Mouse (Mus musculus) midbrain, embryonic 16.5 days (tissue): ENCODE measurements around the gene Atxn7l1. TPM values are rescaled to one million over a fixed set of nuclear protein-coding genes. Genes with fewer than 3 reads are reported as not detected.
A peak's percentile ranks its signal among the peaks of the same experiment; 100 is the strongest.

ENCODE experiments used
- ATAC-seq: fragments of 200-750 bp; cut with Nextera tagmentation; 2 replicates; pipeline ENCODE4 v1.8.0; 2017; ENCODE audit warnings: moderate TSS enrichment
- H3K27ac ChIP-seq: fragments of 300-500 bp; sonication (generic); 2 replicates; pipeline ENCODE4 v1.5.1; 2014; ENCODE audit warnings: mild to moderate bottlenecking, low read length, mixed read lengths
- H3K27me3 ChIP-seq: fragments of 300-500 bp; sonication (generic); 2 replicates; pipeline ENCODE4 v1.6.1; 2014; ENCODE audit warnings: low read depth, low read length, mixed read lengths; ENCODE audit not compliant: control insufficient read depth, insufficient read depth
- H3K36me3 ChIP-seq: fragments of 300-500 bp; sonication (generic); 2 replicates; pipeline ENCODE4 v1.6.1; 2014; ENCODE audit warnings: mild to moderate bottlenecking, low read length, moderate library complexity, mixed read lengths; ENCODE audit not compliant: control insufficient read depth, insufficient read depth
- H3K4me1 ChIP-seq: fragments of 300-500 bp; sonication (generic); 2 replicates; pipeline ENCODE4 v1.6.1; 2014; ENCODE audit warnings: mild to moderate bottlenecking, low read length, mixed read lengths; ENCODE audit not compliant: control insufficient read depth, insufficient read depth
- H3K4me2 ChIP-seq: fragments of 300-500 bp; sonication (generic); 2 replicates; pipeline ENCODE4 v1.6.1; 2014; ENCODE audit warnings: mild to moderate bottlenecking, low read length, mixed read lengths
- H3K4me3 ChIP-seq: fragments of 300-500 bp; sonication (generic); 2 replicates; pipeline ENCODE4 v1.5.1; 2014; ENCODE audit warnings: low read depth, mild to moderate bottlenecking, low read length, moderate library complexity, mixed read lengths
- H3K9ac ChIP-seq: fragments of 300-500 bp; sonication (generic); 2 replicates; pipeline ENCODE4 v1.6.1; 2014; ENCODE audit warnings: low read depth, low read length, mixed read lengths
- H3K9me3 ChIP-seq: fragments of 300-500 bp; sonication (generic); replicated peaks from 2 replicates; pipeline ENCODE4 v1.6.1; 2014; ENCODE audit warnings: mild to moderate bottlenecking, low read length, mixed read lengths; ENCODE audit not compliant: control insufficient read depth, poor library complexity, severe bottlenecking
- WGBS: fragments of 180-500 bp; shearing (Covaris S2); extraction: QIAGEN DNeasy Blood & Tissue Kit; methylation state at CpG from one replicate; pipeline ENCODE4 v1.1.7; 2014; 5-methylcytosine and 5-hydroxymethylcytosine counted together
- polyA plus RNA-seq: library from polyadenylated mRNA; unstranded; fragments of >200 nt; fragmentation: Nextera tagmentation; extraction: Ambion mirVana; gene quantifications from 2 replicates; pipeline ENCODE4 v1.2.1, GENCODE M21; 2015

The Atxn7l1 gene
- polyA plus RNA-seq, 1 experiment from 2014 or later, result 25.0 TPM

GRCm38 (mm10) chr12:33174171-33174570 lies 26.7 kb downstream of the Atxn7l1 start:
- WGBS, result 77% methylated on average over 7 of the region's 7 CpGs
- peaks cover 18% of the 10 kb centered on the region for H3K4me1 ChIP-seq
- no peaks in the 10 kb centered on the region for H3K9me3 ChIP-seq
- no peak overlapping the region for H3K9ac ChIP-seq
- no peak for ATAC-seq
- H3K36me3 ChIP-seq, result no peaks in the 10 kb centered on the region
- H3K27ac ChIP-seq, result no peak overlapping the region
- no peak overlapping the region for H3K4me3 ChIP-seq
- no peak overlapping the region for H3K4me2 ChIP-seq
- H3K27me3 ChIP-seq, result no peaks in the 10 kb centered on the region

DNA sequence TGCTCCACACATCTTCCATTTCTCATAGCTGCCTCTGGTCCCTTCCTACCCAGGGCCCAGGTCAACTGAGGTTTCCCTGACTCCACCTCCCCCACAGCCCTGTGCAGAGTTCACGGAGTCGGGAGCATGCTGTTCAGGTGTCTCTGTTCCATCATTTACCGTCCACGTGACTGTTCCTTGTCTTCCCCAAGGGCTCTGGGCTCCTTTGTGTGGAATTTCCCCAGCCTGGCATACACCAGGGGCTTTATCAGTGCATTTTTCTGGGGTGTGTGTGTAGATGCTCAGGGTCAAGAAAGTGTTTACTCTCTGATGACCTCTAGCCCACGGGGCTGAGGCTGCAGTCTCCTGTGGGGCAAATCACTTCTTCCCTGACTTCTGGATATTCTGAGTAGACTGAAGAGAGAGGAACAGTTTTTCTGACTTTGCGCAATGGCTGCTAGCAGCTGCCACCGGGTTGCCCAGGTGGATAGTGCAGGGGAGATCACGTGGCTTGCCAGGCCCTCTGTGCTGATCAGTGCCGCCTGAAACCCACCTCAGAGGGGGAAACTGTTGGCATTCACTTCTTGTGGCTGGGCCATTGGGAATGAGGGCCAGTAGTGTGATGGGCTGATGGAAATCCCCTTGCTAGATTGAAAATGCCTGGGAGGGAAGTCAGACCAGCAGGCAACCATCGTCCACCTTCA lies 27.3 kb downstream of the Atxn7l1 start:
- Histone ChIP-seq H3K27ac (no peak overlapping the region), H3K4me3 (no peak overlapping the region), H3K4me1 (peaks cover 18% of the 10 kb centered on the region), H3K27me3 (no peaks in the 10 kb centered on the region), H3K9ac (no peak overlapping the region), H3K36me3 (no peaks in the 10 kb centered on the region), H3K4me2 (no peak overlapping the region), H3K9me3 (no peaks in the 10 kb centered on the region)
- 77% methylated on average over 10 of the region's 10 CpGs for WGBS
- ATAC-seq, result no peak

DNA sequence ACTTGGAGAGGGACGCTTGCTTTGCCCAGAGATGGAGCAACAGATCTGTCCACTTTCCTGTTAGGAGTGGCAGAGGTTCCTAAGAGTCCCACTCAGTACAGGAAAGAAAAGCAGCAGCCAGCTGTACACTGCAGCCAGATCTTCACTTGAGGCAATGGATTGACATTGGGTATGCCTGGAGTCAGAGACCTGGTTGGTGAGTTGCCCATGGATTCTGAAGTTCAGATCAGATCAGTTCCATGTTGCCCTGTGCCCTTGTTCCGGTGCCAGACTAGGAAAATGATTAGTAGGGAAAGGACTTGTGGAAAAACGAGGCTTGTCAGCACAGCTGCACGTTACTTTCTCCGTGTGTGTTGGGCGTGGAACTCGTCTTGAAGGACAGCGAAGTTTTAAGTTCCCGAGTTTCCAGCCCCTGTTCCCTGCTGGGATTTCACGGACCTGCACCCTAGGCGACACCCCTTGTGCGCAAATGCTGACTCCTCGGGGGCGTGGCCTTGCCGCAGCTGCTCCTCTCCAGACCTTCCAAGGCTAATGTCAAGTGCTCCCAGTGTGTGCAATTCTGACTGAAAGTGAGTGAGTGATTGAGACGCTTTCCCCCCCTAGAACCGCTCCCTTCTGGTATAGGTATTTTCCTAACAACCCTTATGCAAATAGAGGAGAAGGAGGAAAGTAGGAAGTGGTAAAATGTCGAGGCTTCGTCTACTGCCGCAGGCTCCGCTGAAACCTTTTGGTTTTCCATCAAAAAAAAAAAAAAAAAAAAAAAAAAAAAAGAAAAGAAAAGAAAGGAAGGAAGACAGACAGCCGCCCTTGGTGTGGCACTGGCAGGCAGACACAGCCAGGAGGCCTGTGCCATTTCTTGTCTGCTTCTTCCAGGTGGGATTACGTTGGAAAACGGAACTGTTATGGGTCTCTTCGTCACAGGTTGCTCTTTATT lies 28.4 kb downstream of the Atxn7l1 start:
- no peaks in the 10 kb centered on the region for H3K27me3 ChIP-seq
- 9% methylated on average over 25 of the region's 25 CpGs for WGBS
- H3K36me3 ChIP-seq, result no peaks in the 10 kb centered on the region
- peak; percentile 50; the same call in 1 of the 2 replicates for ATAC-seq
- peak overlapping the region; percentile 30; the same call in 1 of the 2 replicates for H3K9ac ChIP-seq
- peak overlapping the region; percentile 62 for H3K4me2 ChIP-seq
- H3K4me3 ChIP-seq, result peak overlapping the region; percentile 27
- no peaks in the 10 kb centered on the region for H3K9me3 ChIP-seq
- 0 out of 2 replicates have a peak overlapping the region, but pooled peaks have one; percentile 15 for H3K27ac ChIP-seq
- peaks cover 19% of the 10 kb centered on the region for H3K4me1 ChIP-seq

DNA sequence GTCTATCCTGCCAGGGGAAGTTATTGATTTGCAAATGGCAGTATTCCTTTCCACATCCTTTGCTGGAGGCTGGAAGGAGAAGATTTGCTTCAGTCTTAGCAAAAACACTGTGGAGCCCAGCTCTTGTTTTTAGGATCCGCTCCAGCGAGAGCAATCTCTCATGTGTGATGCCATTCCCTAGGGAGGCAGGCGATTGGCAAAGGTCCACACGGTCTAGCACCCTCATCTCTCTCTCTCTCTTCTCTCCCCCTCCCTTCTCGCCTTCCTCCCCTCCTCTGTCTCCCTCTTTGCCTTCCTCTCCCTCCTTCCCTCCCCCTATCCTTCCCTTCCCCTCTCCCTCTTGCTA lies 29.0 kb downstream of the Atxn7l1 start:
- Histone ChIP-seq H3K4me3 (peak overlapping the region; percentile 27; the same call in 1 of the 2 replicates), H3K36me3 (no peaks in the 10 kb centered on the region), H3K9ac (peak overlapping the region; percentile 3; the same call in 1 of the 2 replicates), H3K4me2 (peak overlapping the region; percentile 62), H3K27ac (no peak overlapping the region), H3K9me3 (no peaks in the 10 kb centered on the region), H3K4me1 (peaks cover 19% of the 10 kb centered on the region), H3K27me3 (no peaks in the 10 kb centered on the region)
- 16% methylated on average over 5 of the region's 5 CpGs for WGBS
- no peak for ATAC-seq

- Histone ChIP-seq H3K27ac (no peak overlapping the region), H3K4me2 (no peak overlapping the region)
- ATAC-seq, result no peak
Measured at GRCm38 (mm10) chr12:33180421-33180820, 32.9 kb downstream of the Atxn7l1 start.

GRCm38 (mm10) chr12:33181875-33182274 lies 34.4 kb downstream of the Atxn7l1 start:
- Histone ChIP-seq H3K36me3 (no peaks in the 10 kb centered on the region), H3K4me1 (peaks cover 8% of the 10 kb centered on the region), H3K4me3 (no peak overlapping the region), H3K9me3 (no peaks in the 10 kb centered on the region), H3K27ac (no peak overlapping the region), H3K27me3 (no peaks in the 10 kb centered on the region), H3K9ac (no peak overlapping the region), H3K4me2 (no peak overlapping the region)
- 94% methylated on average over 4 of the region's 4 CpGs for WGBS
- no peak for ATAC-seq

More at GRCm38 (mm10) chr12:33180421-33180820, 32.9 kb downstream of the Atxn7l1 start:
- H3K4me1 ChIP-seq, result peaks cover 22% of the 10 kb centered on the region
- no peaks in the 10 kb centered on the region for H3K27me3 ChIP-seq
- no peak overlapping the region for H3K9ac ChIP-seq
- H3K4me3 ChIP-seq, result no peak overlapping the region
- H3K9me3 ChIP-seq, result no peaks in the 10 kb centered on the region
- 75% methylated on average over 2 of the region's 2 CpGs for WGBS
- no peaks in the 10 kb centered on the region for H3K36me3 ChIP-seq

GRCm38 (mm10) chr12:33182428-33183137 lies 35.1 kb downstream of the Atxn7l1 start:
- Histone ChIP-seq H3K4me2 (no peak overlapping the region), H3K27me3 (no peaks in the 10 kb centered on the region), H3K4me3 (no peak overlapping the region), H3K4me1 (peaks cover 8% of the 10 kb centered on the region; the same call in 1 of the 2 replicates), H3K9ac (no peak overlapping the region), H3K36me3 (no peaks in the 10 kb centered on the region), H3K27ac (no peak overlapping the region), H3K9me3 (no peaks in the 10 kb centered on the region)
- no peak for ATAC-seq
- 65% methylated on average over 11 of the region's 11 CpGs for WGBS

DNA sequence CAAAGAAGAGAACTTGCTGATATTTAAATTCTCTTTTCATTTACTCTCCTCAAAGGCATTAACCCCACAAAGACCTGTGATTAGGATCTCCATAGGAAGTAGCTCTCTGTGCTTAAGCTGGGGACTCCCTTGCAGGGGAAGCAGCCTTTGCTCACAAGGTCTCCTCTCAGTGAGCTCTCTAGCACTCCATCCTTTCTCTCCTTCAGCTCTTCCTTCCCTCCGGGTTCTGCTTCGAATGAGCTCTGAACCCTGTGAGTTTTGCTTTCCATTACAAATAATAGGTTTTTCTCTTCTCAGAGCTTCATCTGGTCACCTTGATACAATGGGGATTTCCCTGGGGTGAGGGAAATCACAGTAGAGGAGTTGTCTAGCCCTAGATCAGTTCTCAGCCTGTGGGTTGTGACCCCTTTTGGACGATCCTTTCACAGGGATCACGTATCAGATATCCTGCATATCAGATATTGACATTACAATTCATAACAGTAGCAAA lies 35.7 kb downstream of the Atxn7l1 start:
- H3K27me3 ChIP-seq, result no peaks in the 10 kb centered on the region
- H3K4me2 ChIP-seq, result no peak overlapping the region
- no peaks in the 10 kb centered on the region for H3K36me3 ChIP-seq
- H3K4me1 ChIP-seq, result peaks cover 8% of the 10 kb centered on the region; the same call in 1 of the 2 replicates
- no peak overlapping the region for H3K27ac ChIP-seq
- WGBS, result 53% methylated on average over 4 of the region's 4 CpGs
- no peak for ATAC-seq
- no peaks in the 10 kb centered on the region for H3K9me3 ChIP-seq
- no peak overlapping the region for H3K9ac ChIP-seq
- no peak overlapping the region for H3K4me3 ChIP-seq
